Mouse (Mus musculus) heart, postnatal 14 days (tissue): ENCODE data around the gene Pecr. TPM values are rescaled to one million over a fixed set of nuclear protein-coding genes. Genes with fewer than 3 reads are reported as not detected.

ENCODE experiments used
- DNase-seq, 2 experiments: peaks; one replicate each; pipeline ENCODE4 v3.0.0; 2021 to 2022
- intact Hi-C: fragments of 180-260 bp; cut with DNase I; formaldehyde crosslinking; loops from one replicate; pipeline ENCODE4 v1.15.1; 2025
- total RNA-seq, 2 experiments: library from RNA; stranded (reverse); gene quantifications; 2 replicates each; pipeline ENCODE4 v1.2.3; 2021

Gene Pecr
- total RNA-seq, 2 experiments from 2014 or later = 11.1 to 11.4 TPM

- intact Hi-C loops = no loop called here
Observed at GRCm38 (mm10) chr1:72211701-72212699, 72.1 kb downstream of the Pecr start, which contains the start of gene Mreg. Gene Mreg (minus strand): TSS chr1:72212307.

DNA sequence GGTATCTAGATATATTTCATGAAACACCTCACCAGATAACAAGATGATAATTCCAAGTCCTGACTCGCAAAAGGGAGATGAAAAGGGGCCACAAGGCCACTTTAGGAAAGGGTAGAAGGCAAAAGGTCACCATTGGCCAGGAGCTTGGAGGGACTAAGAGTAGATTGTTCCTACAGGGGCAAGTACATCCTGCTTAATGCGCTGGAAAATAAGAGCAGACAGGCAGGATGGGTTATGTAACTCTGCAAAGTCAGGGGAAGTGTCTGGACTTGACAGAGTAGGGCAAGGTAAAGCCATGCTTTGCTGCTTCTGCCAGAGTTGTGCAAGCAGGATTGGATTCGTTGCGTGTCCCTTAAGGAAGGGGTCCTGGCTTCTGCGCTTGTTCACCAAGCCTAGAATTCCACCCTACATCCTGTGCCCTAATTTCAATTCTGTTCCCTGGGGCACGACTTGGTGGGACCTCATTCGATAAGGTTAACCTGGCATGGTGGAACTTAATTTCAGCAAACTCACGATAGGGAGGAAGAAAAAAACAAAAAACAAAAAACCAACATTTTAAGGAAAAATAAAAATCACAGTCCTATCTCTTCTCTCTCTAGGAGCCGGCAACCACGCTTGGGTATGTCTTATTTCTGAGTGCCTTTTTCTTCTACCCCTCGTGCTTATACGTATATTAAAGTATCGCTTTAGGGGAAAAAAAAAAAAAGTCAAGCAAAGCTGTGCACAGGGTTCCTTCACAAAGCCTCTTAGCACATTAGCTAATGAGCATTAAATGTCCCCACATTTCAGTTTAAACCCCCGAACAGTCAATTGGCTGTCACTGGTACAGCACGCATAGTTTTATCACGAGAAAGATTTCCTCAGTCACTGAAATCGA lies 73.1 kb downstream of the Pecr start:
- intact Hi-C loops = no loop called here
- no peak for DNase-seq

More at GRCm38 (mm10) chr1:72211701-72212699, 72.1 kb downstream of the Pecr start, which contains the start of gene Mreg:
- peak; percentile 78 for DNase-seq

Other genes with a start within 250 kb of the Pecr start
- gene Mreg, start 72.0 kb downstream of the Pecr start, total RNA-seq = 10 to 100 TPM; 23.7 to 26.0 TPM
- not detected for gene Tmem169, start 55 bp upstream of the Pecr start, total RNA-seq
- gene Xrcc5, start 23.1 kb upstream of the Pecr start, total RNA-seq = 10 to 100 TPM; 11.7 to 12.6 TPM